Mouse (Mus musculus): ENCODE measurements around the gene Cngb1. TPM values are rescaled to one million over a fixed set of nuclear protein-coding genes. Genes with fewer than 3 reads are reported as not detected.

Cngb1 gene
- polyA plus RNA-seq, 1 experiment = 0.59 TPM

DNA sequence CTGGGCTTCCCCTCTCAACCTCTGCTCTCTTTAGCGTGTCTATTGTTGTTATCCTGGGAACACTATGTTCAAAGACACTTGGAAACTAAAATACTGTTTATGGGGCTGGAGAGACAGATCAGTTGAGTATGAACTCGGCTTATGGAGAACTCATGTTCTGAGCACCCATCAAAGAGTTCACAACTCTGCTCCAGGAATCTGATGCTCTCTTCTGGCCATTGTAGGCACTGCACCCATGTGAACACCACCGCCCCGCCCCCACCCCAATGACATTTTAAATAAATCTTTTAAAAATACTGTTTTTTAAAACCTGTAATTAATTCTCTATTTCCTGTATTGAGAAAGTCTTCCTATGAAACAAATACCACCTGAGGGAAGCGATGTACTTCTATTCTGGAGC, 4.0 kb downstream of the Cngb1 start:
- Histone ChIP-seq H3K4me3 (ENCODE audit: insufficient read depth, low read length) (no peak overlapping the region), H3K27ac (ENCODE audit: insufficient read depth, low read depth, low read length) (no peak overlapping the region), H3K4me1 (ENCODE audit: control insufficient read depth, insufficient read depth, low read length) (no peaks in the 10 kb centered on the region)
- TF ChIP-seq CTCF (IDR thresholded peaks at IDR 0.05; ENCODE audit: low read depth, low read length) = 0 out of 2 replicates have a peak, but pooled peaks have one; percentile 24
- TF ChIP-seq POLR2A (IDR thresholded peaks at IDR 0.05; ENCODE audit: borderline replicate concordance, low read depth, low read length) = no peak

DNA sequence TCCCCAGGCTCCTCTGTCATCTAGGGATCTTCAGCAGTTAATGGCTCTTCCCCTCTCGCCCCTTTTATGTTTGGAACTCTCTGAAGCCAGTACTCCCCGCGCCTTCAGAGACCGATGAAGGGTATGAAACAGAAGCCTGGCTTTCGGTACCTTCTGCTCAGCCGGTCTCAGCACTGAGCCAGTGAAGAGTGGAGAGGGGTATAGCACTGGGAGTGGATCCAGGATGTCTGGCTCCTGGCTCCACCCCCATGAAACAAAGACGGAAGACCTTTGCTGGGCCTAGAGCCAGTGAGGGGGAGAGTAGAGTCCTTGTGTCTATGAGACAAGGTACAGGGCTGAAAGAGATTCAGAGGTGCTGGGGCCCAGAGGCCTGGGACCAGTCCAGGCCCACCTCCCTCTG, 12.5 kb downstream of the Cngb1 start:
- peaks cover 6% of the 10 kb centered on the region; the same call in 1 of the 2 replicates for H3K4me1 ChIP-seq (ENCODE audit: control insufficient read depth, insufficient read depth, low read length)
- peak overlapping the region; percentile 27; the same call in 1 of the 2 replicates for H3K4me3 ChIP-seq (ENCODE audit: insufficient read depth, low read length)
- TF ChIP-seq POLR2A (IDR thresholded peaks at IDR 0.05; ENCODE audit: borderline replicate concordance, low read depth, low read length) (no peak), CTCF (IDR thresholded peaks at IDR 0.05; ENCODE audit: low read depth, low read length) (no peak)
- H3K27ac ChIP-seq (ENCODE audit: insufficient read depth, low read depth, low read length) = no peak overlapping the region

DNA sequence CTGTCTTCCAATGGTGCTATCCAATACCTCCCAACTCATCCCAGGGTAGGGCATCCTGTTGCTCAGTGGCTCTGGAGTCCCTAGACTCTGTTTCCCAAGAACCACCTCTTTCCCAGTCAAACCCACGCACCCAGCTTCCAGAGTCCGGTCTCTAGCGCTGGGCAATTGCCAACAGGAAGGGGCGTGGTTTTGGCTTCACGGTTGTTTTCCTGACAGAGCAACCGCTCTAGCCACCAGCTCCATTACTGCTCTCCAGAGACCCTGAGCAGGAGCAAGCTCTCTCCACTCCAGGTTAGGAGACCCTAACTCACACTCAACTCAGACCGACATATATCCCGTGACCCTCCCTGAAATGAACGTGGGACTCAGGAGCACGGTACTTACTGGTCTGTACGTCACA, 13.2 kb downstream of the Cngb1 start:
- Histone ChIP-seq H3K27ac (ENCODE audit: insufficient read depth, low read depth, low read length) (no peak overlapping the region), H3K4me1 (ENCODE audit: control insufficient read depth, insufficient read depth, low read length) (peaks cover 8% of the 10 kb centered on the region; the same call in 1 of the 2 replicates), H3K4me3 (ENCODE audit: insufficient read depth, low read length) (peak overlapping the region; percentile 67)
- TF ChIP-seq POLR2A (IDR thresholded peaks at IDR 0.05; ENCODE audit: borderline replicate concordance, low read depth, low read length) (no peak), CTCF (IDR thresholded peaks at IDR 0.05; ENCODE audit: low read depth, low read length) (no peak)

DNA sequence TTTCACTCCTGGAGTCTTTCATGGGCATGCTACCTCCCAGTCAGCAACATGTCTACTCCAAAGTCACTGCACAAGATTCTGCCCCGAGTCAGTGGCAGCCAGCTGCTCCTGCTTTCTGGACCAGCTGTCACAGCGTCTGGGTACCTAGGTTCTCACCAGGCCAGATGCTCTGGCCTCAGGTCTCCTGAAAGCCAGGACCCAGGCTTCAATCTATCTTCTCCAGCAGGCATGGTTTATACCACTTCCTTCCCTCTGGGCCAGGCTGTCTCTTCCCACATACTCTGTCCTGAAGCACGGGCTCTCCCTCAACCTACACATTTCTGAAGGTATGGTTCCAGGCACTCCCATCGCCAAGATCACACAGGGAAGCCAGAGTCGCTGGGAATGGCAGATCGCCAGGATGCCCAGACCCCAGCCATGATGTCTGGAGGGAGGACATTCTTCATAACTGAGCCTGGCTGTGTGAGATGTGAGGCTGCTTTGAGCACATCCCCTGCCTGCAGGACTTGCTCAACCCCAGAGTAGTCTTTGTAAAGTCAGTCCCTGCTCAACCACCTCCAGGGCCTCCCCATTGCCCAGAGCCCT, 17.2 kb downstream of the Cngb1 start:
- H3K4me1 ChIP-seq (ENCODE audit: control insufficient read depth, insufficient read depth, low read length) = peaks cover 8% of the 10 kb centered on the region; the same call in 1 of the 2 replicates
- H3K27ac ChIP-seq (ENCODE audit: insufficient read depth, low read depth, low read length) = no peak overlapping the region
- TF ChIP-seq CTCF (IDR thresholded peaks at IDR 0.05; ENCODE audit: low read depth, low read length) (no peak), POLR2A (IDR thresholded peaks at IDR 0.05; ENCODE audit: borderline replicate concordance, low read depth, low read length) (no peak)
- H3K4me3 ChIP-seq (ENCODE audit: insufficient read depth, low read length) = no peak overlapping the region

DNA sequence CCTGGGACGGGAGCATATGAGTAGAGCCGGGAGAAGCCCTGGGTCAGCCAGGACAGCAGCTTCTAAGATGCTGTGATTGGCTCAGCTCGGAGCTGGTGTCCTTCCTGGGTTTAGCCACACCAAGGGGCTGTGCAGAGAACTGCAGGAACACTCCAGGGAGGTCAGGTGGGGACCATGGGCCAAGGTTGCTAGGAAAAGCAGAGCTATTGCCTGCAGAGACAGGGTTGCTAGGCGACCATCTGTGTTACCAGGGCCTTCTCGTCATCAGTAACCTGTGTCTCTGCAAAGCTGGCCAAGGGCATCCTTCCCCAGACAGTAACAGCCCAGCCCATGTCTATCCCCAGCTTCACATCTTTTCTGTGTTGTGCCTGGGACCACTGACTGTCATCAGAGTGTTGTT, 24.9 kb downstream of the Cngb1 start:
- Histone ChIP-seq H3K4me3 (ENCODE audit: insufficient read depth, low read length) (no peak overlapping the region), H3K27ac (ENCODE audit: insufficient read depth, low read depth, low read length) (no peak overlapping the region), H3K4me1 (ENCODE audit: control insufficient read depth, insufficient read depth, low read length) (no peaks in the 10 kb centered on the region)
- TF ChIP-seq CTCF (IDR thresholded peaks at IDR 0.05; ENCODE audit: low read depth, low read length) (no peak), POLR2A (IDR thresholded peaks at IDR 0.05; ENCODE audit: borderline replicate concordance, low read depth, low read length) (no peak)

DNA sequence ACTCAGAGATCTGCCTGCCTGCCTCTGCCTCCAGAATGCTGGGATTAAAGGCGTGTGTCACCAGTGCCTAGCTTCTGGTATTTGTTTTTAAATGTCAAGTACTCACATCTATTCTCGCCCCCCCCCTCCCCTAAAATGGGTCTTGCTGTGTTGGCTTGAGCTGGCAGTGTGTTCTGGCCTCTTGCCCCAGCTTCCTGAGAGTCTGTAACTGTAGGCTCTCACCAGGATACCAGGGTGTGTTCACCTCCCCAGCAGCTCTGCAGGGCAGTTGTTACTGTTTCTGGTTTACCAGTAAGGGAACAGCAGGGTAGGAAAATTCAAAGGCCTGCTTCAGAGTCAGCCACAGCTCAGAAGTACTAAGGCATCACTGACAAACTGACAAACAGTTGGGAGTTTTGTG, 33.5 kb downstream of the Cngb1 start:
- no peak for TF ChIP-seq POLR2A (IDR thresholded peaks at IDR 0.05; ENCODE audit: borderline replicate concordance, low read depth, low read length)
- no peak for TF ChIP-seq CTCF (IDR thresholded peaks at IDR 0.05; ENCODE audit: low read depth, low read length)

DNA sequence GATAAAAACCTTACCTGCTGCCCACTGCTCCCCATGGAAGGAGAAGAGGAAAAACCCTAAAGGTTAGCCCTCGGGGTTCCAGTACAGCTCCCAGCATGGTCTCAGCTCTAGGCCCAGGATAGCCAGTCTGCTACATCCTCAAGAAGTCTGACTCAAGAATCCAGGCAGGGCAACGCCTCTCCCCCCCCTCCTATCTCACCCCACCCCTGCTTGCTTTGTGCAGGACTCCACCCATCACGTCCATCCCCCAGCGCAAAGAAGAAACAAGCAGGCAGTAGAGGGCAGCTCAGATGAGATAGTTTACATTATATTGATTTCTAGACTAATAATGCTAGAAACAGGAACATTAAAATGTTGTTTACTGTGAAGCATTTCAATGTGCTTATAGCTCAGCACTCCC, 34.5 kb downstream of the Cngb1 start:
- H3K4me3 ChIP-seq (ENCODE audit: insufficient read depth, low read length) = no peak overlapping the region

More for the DNA sequence above, 33.5 kb downstream of the Cngb1 start:
- no peaks in the 10 kb centered on the region for H3K4me1 ChIP-seq (ENCODE audit: control insufficient read depth, insufficient read depth, low read length)
- no peak overlapping the region for H3K4me3 ChIP-seq (ENCODE audit: insufficient read depth, low read length)
- H3K27ac ChIP-seq (ENCODE audit: insufficient read depth, low read depth, low read length) = no peak overlapping the region

DNA sequence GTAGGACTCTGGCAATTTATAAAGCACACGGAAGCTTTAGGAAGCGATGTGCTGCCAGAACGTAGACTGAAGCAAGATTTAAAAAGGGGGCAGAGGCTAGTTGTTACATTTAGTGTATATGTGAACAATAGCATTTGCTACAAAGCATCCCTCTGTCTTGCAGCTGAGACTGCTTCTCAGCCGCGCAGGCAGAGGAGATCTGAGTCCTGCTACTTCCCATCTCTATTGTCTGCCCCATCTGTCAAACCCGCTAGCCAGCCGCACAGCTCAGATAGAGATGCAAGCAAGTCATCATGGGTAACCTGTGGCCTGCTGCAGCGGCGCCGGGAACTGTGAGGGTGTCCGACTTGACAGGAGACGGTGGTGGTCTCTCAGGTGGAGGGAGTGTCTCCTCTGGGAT, 35.9 kb downstream of the Cngb1 start:
- Histone ChIP-seq H3K4me3 (ENCODE audit: insufficient read depth, low read length) (no peak overlapping the region), H3K4me1 (ENCODE audit: control insufficient read depth, insufficient read depth, low read length) (no peaks in the 10 kb centered on the region), H3K27ac (ENCODE audit: insufficient read depth, low read depth, low read length) (no peak overlapping the region)
- TF ChIP-seq CTCF (IDR thresholded peaks at IDR 0.05; ENCODE audit: low read depth, low read length) (no peak), POLR2A (IDR thresholded peaks at IDR 0.05; ENCODE audit: borderline replicate concordance, low read depth, low read length) (no peak)

More for the DNA sequence above, 34.5 kb downstream of the Cngb1 start:
- H3K27ac ChIP-seq (ENCODE audit: insufficient read depth, low read depth, low read length) = no peak overlapping the region
- TF ChIP-seq CTCF (IDR thresholded peaks at IDR 0.05; ENCODE audit: low read depth, low read length) (no peak), POLR2A (IDR thresholded peaks at IDR 0.05; ENCODE audit: borderline replicate concordance, low read depth, low read length) (no peak)
- no peaks in the 10 kb centered on the region for H3K4me1 ChIP-seq (ENCODE audit: control insufficient read depth, insufficient read depth, low read length)

DNA sequence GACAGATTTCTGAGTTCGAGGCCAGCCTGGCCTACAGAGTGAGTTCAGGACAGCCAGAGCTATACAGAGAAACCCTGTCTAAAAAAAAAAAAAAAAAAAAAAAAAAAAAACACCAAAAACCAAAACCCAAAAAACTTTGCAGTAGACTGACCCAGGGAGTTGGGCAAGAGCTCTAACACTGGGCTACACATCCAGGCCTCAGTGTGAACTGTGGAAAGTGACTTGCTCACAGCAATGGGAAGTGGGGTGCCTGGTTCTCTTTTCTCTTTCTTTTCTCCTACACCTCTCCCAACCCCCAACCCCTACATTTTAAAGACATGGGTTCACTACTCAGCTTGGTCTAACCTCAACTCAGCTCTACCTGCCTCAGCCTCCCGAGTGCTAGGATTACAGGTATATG, 44.2 kb downstream of the Cngb1 start:
- TF ChIP-seq POLR2A (IDR thresholded peaks at IDR 0.05; ENCODE audit: borderline replicate concordance, low read depth, low read length) (no peak), CTCF (IDR thresholded peaks at IDR 0.05; ENCODE audit: low read depth, low read length) (no peak)
- Histone ChIP-seq H3K4me3 (ENCODE audit: insufficient read depth, low read length) (no peak overlapping the region), H3K4me1 (ENCODE audit: control insufficient read depth, insufficient read depth, low read length) (peaks cover 5% of the 10 kb centered on the region), H3K27ac (ENCODE audit: insufficient read depth, low read depth, low read length) (no peak overlapping the region)

DNA sequence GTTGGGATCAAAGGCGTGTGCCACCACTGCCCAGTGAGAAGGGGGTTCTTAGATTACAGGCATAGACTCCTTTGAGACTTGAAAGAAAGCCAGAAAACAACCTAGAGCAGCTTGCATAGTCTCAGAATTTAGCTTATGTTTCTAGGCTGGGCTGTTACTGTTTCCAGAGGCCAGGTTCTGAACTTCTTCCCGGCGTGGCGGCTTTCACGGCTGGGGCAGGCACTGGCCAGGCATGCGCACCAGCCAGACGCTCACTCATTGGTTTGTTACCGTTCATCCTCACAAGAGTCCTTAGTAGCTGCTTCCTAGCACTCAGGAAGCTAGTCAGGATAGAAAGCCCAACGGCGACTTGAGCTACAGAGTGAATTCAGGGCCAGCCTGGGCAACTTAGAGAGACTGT, 50.8 kb downstream of the Cngb1 start:
- Histone ChIP-seq H3K4me3 (ENCODE audit: insufficient read depth, low read length) (no peak overlapping the region), H3K4me1 (ENCODE audit: control insufficient read depth, insufficient read depth, low read length) (peaks cover 3% of the 10 kb centered on the region), H3K27ac (ENCODE audit: insufficient read depth, low read depth, low read length) (no peak overlapping the region)
- no peak for TF ChIP-seq CTCF (IDR thresholded peaks at IDR 0.05; ENCODE audit: low read depth, low read length)
- no peak for TF ChIP-seq POLR2A (IDR thresholded peaks at IDR 0.05; ENCODE audit: borderline replicate concordance, low read depth, low read length)

All from bone marrow macrophage, adult 2 months (primary cell).